Mouse (Mus musculus) megakaryocyte progenitor cell, adult 5-6 weeks (primary cell): ENCODE data around the gene Tex261. TPM values are rescaled to one million over a fixed set of nuclear protein-coding genes. Genes with fewer than 3 reads are reported as not detected.
A peak's percentile ranks its signal among the peaks of the same experiment; 100 is the strongest.

Experiments
- ATAC-seq: replicated peaks from 2 replicates; pipeline ENCODE4 v1.8.0; 2016; ENCODE audit warnings: mild to moderate bottlenecking, moderate TSS enrichment, inconsistent platforms; ENCODE audit not compliant: poor library complexity
- total RNA-seq, 2 experiments: library from RNA; stranded (forward) in 1 of 2; stranded (reverse) in 1 of 2; fragments of 157-497, 149-512 nt in 1 of 2; fragments of 200-1000 nt in 1 of 2; gene quantifications; 2 replicates each; pipeline versions ENCODE4 v1.2.3 to v1.2.4; 2015 to 2017

Gene Tex261
- total RNA-seq, 2 experiments from 2014 or later, result 36.5 to 57.5 TPM

- ATAC-seq, result peak; percentile 60
These were observed 12.7 kb downstream of the Tex261 start for GRCm38 (mm10) chr6:83762880-83763431.

- no peak for ATAC-seq
These were observed 13.3 kb downstream of the Tex261 start, which contains the start of gene Ankrd53 for GRCm38 (mm10) chr6:83762344-83762743. Gene Ankrd53 (plus strand): TSS chr6:83762644.

- no peak for ATAC-seq
These were observed 19.6 kb downstream of the Tex261 start for GRCm38 (mm10) chr6:83756051-83756450.

- peak; percentile 83 for ATAC-seq
These were observed 25.4 kb downstream of the Tex261 start for GRCm38 (mm10) chr6:83750171-83750684.

- ATAC-seq, result no peak
These were observed 26.3 kb downstream of the Tex261 start for GRCm38 (mm10) chr6:83749286-83749685.

- ATAC-seq, result no peak
These were observed 30.1 kb downstream of the Tex261 start for GRCm38 (mm10) chr6:83745466-83745865.

GRCm38 (mm10) chr6:83744557-83744956, 31.1 kb downstream of the Tex261 start:
- ATAC-seq, result no peak

- ATAC-seq, result no peak
These were observed 31.5 kb downstream of the Tex261 start for GRCm38 (mm10) chr6:83744126-83744525.

- ATAC-seq, result no peak
These were observed 32.4 kb downstream of the Tex261 start for GRCm38 (mm10) chr6:83743212-83743611.

- ATAC-seq, result no peak
These were observed 32.9 kb downstream of the Tex261 start, which contains the start of gene Atp6v1b1 for GRCm38 (mm10) chr6:83742761-83743160. Gene Atp6v1b1 (plus strand): TSS chr6:83742990.

GRCm38 (mm10) chr6:83738596-83738995, 37.0 kb downstream of the Tex261 start:
- 0 out of 2 replicates have a peak, but pooled peaks have one; percentile 29 for ATAC-seq

GRCm38 (mm10) chr6:83737311-83737710, 38.3 kb downstream of the Tex261 start:
- ATAC-seq, result no peak

- ATAC-seq, result peak; percentile 85
These were observed 44.5 kb downstream of the Tex261 start for GRCm38 (mm10) chr6:83731128-83731527.

- ATAC-seq, result no peak
These were observed 46.2 kb downstream of the Tex261 start for GRCm38 (mm10) chr6:83729350-83729970.

GRCm38 (mm10) chr6:83728488-83728887, 47.1 kb downstream of the Tex261 start:
- peak; percentile 54; the same call in 1 of the 2 replicates for ATAC-seq

- no peak for ATAC-seq
These were observed 48.4 kb downstream of the Tex261 start for GRCm38 (mm10) chr6:83727178-83727577.

- ATAC-seq, result no peak
These were observed 53.1 kb downstream of the Tex261 start for GRCm38 (mm10) chr6:83722526-83722925.

Other genes with a start within 250 kb of the Tex261 start
- gene Actg2, start 239.5 kb downstream of the Tex261 start, total RNA-seq (2015), result not detected in 2 replicates
- gene Actg2, start 239.5 kb downstream of the Tex261 start, total RNA-seq (2017), result not detected in 2 replicates
- gene Stambp, start 203.1 kb downstream of the Tex261 start, total RNA-seq (2015), result 30.8 and 34.5 TPM in 2 replicates
- gene Stambp, start 203.1 kb downstream of the Tex261 start, total RNA-seq (2017), result 4.0 and 7.4 TPM in 2 replicates
- gene Clec4f, start 119.6 kb downstream of the Tex261 start, total RNA-seq (2015), result not detected in 2 replicates
- not detected in 2 replicates for gene Clec4f, start 119.6 kb downstream of the Tex261 start, total RNA-seq (2017)
- gene Cd207, start 98.0 kb downstream of the Tex261 start, total RNA-seq (2015), result not detected in 2 replicates
- gene Cd207, start 98.0 kb downstream of the Tex261 start, total RNA-seq (2017), result not detected in 2 replicates
- gene Vax2, start 64.5 kb downstream of the Tex261 start, total RNA-seq (2015), result not detected in 2 replicates
- gene Vax2, start 64.5 kb downstream of the Tex261 start, total RNA-seq (2017), result not detected in 2 replicates
- gene Atp6v1b1, start 32.8 kb downstream of the Tex261 start, total RNA-seq (2015), result not detected in 2 replicates
- gene Atp6v1b1, start 32.8 kb downstream of the Tex261 start, total RNA-seq (2017), result not detected in 2 replicates
- not detected in 2 replicates for gene Ankrd53, start 13.2 kb downstream of the Tex261 start, total RNA-seq (2015)
- gene Ankrd53, start 13.2 kb downstream of the Tex261 start, total RNA-seq (2017), result not detected in 2 replicates
- 19.7 and 21.5 TPM in 2 replicates for gene Nagk, start 19.2 kb upstream of the Tex261 start, total RNA-seq (2015)
- 12.4 and 13.2 TPM in 2 replicates for gene Nagk, start 19.2 kb upstream of the Tex261 start, total RNA-seq (2017)
- gene Paip2b, start 55.9 kb upstream of the Tex261 start, total RNA-seq (2015), result 5.8 and 8.7 TPM in 2 replicates
- gene Paip2b, start 55.9 kb upstream of the Tex261 start, total RNA-seq (2017), result 12.7 and 14.1 TPM in 2 replicates
- 142 and 181 TPM in 2 replicates for gene Zfp638, start 91.3 kb upstream of the Tex261 start, total RNA-seq (2015)
- 114 and 156 TPM in 2 replicates for gene Zfp638, start 91.3 kb upstream of the Tex261 start, total RNA-seq (2017)
- not detected in 2 replicates for gene Dysf, start 232.8 kb upstream of the Tex261 start, total RNA-seq (2015)
- not detected in 2 replicates for gene Dysf, start 232.8 kb upstream of the Tex261 start, total RNA-seq (2017)